Mouse (Mus musculus): Measurements from ENCODE around the gene Rnf146. TPM values are rescaled to one million over a fixed set of nuclear protein-coding genes. Genes with fewer than 3 reads are reported as not detected.
"Not testable (repeated sequence)": the region's sequence is repeated elsewhere in the genome, so short reads cannot be mapped to it uniquely, and the experiment has no call there.

Gene Rnf146
- polyA plus RNA-seq (2012; ENCODE audit: insufficient read depth, low replicate concordance) = 3.4 TPM in 1 of 2 replicates, not detected in the other

DNA sequence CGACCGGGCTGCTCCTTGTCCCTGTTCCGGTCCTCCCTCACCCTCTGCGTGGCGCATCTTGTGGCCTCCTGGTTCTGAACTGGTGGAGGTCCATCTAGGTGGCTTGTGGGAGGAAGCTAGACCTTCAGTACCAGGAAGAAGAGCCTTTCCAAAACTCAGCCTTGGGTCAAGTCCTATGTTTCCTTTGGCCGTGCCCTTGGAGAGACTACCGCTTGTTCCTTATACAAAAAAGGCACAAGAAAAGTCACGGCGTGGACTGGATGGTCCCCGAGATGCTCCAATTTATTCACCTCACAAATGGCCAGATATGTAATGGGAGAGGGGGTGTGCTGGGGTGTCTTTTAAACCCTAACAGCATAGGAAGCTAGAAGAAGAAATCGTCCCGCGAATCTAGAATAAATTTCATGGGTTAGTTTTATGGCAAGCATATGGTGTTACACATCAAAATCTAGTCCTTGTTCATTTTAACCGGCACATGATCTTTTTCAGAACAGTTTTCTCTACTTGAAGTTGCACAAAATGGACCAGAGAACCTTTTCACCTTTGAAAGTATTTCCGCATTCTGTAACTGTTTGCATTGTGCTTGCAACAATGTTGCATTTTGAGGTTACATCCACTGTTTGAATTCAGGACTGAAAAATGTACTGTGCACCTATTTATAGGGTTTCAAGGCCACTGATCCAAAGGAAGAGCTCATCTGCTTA lies at the start of gene Rnf146:
Rnf146 (minus strand) TSS at position 246 of the 704 bp plus-strand sequence.
- H3K9me3 ChIP-seq = no peaks in the 10 kb centered on the region
- peak within 1 kb of the TSS; percentile 97 for H3K4me3 ChIP-seq (replicated peaks)
- H3K27me3 ChIP-seq (replicated peaks) = no peaks in the 10 kb centered on the region
- TF ChIP-seq FLI1 (IDR thresholded peaks at IDR 0.05; ENCODE audit: low read length) (no peak), GATA1 (IDR thresholded peaks at IDR 0.05; ENCODE audit: borderline replicate concordance, low read length) (no peak)
- peaks cover 2% of the 10 kb centered on the region for H3K36me3 ChIP-seq (replicated peaks; ENCODE audit: low read length)
- peaks cover 20% of the 10 kb centered on the region for H3K4me1 ChIP-seq

DNA sequence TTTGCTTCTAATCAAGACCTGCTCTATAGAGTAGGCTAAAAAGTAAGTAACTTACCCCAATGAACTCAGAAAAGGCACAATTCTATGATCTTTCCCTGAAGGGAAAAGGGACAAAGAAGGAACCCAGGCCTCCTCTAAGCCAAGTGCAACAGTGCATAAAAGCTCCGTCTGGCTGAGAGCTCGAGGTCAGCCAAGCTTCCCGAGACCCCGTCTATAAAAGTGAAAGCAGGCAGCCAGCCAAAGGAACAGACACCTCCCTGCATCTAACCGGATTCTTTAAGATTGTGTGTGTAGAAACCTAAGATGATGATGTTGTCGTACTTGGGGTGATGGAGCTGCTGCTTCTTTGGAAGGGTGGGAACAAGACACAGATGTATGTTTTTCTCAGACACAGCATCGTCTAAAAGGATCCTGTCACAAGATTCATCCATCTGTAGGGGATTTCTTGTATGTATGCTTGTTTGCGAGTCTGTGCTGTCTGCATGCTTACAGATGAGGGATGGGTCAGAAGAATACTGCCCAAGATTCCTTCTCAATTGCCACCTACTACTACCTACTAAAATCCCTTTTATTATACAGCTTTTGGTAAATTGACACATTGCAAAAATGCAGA lies 40.5 kb upstream of the Rnf146 start:
- Histone ChIP-seq H3K9me3 (no peaks in the 10 kb centered on the region), H3K36me3 (replicated peaks; ENCODE audit: low read length) (no peaks in the 10 kb centered on the region), H3K4me3 (replicated peaks) (no peak overlapping the region), H3K4me1 (peaks cover 3% of the 10 kb centered on the region; the same call in 1 of the 2 replicates), H3K27me3 (replicated peaks) (no peaks in the 10 kb centered on the region)
- TF ChIP-seq GATA1 (IDR thresholded peaks at IDR 0.05; ENCODE audit: borderline replicate concordance, low read length) = no peak
- TF ChIP-seq FLI1 (IDR thresholded peaks at IDR 0.05; ENCODE audit: low read length) = no peak

DNA sequence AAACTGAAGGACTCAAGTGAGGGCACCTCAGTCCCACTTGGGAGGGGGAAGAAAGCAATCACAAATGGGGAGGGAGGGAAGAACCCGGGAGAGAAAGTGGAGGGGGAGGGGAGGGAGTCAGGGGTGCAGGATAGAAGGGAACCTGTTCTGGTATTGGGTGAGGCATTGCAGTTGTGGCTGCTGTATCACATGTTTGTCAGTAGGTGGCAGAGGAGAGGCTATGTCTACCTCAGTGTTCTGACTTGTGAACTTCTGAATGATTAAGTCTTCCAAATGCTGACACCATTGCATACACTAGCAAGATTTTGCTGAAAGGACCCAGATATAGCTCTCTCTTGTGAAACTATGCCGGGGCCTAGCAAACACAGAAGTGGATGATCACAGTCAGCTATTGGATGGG lies 32.6 kb upstream of the Rnf146 start:
- not testable (repeated sequence) for H3K36me3 ChIP-seq (replicated peaks; ENCODE audit: low read length); H3K27me3 ChIP-seq (replicated peaks); H3K4me1 ChIP-seq; H3K4me3 ChIP-seq (replicated peaks); H3K9me3 ChIP-seq

DNA sequence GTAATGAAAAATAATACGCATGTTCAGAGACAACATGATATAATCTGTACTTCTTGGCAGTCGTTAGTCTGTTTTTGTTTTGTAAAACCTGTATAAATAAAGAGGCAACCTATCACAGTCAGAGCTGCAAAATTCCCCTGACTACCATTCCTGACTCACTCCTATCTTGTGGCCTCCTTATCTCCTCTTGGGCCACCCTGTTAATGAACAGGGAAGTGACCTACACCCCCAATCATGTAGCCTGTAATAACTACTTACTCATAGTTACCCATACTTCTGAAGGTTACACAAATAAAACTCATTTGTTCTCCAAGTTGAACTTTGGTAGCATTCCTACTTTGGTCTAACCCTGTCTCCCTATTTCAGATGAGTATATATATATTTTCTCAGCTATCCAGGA lies 19.3 kb upstream of the Rnf146 start:
- H3K27me3 ChIP-seq (replicated peaks) = no peaks in the 10 kb centered on the region
- no peaks in the 10 kb centered on the region for H3K36me3 ChIP-seq (replicated peaks; ENCODE audit: low read length)
- no peak for TF ChIP-seq GATA1 (IDR thresholded peaks at IDR 0.05; ENCODE audit: borderline replicate concordance, low read length)
- no peak for TF ChIP-seq FLI1 (IDR thresholded peaks at IDR 0.05; ENCODE audit: low read length)
- no peak overlapping the region for H3K4me3 ChIP-seq (replicated peaks)
- H3K4me1 ChIP-seq = no peaks in the 10 kb centered on the region
- H3K9me3 ChIP-seq = peaks cover 5% of the 10 kb centered on the region; the same call in 1 of the 2 replicates

DNA sequence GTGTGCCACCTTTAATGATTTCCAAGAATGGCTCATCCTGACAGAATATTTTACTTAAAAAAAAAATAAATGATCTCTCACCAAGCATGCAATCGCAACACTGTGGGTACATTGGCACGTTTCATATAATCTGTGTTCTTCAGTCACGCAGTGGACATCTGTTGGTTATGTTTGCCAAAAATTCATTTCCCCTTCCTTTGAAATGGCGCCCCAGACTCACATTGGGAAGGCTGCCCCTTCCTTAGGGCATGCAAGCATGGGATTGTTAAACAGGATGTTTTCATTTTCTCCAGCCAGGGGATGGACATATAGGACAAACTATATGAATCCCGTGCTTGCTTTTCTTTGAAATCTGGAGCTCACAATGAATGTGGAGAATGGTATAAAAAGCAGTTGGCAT lies 11.8 kb upstream of the Rnf146 start:
- no peaks in the 10 kb centered on the region for H3K36me3 ChIP-seq (replicated peaks; ENCODE audit: low read length)
- no peaks in the 10 kb centered on the region for H3K9me3 ChIP-seq
- TF ChIP-seq FLI1 (IDR thresholded peaks at IDR 0.05; ENCODE audit: low read length) (no peak), GATA1 (IDR thresholded peaks at IDR 0.05; ENCODE audit: borderline replicate concordance, low read length) (no peak)
- H3K4me3 ChIP-seq (replicated peaks) = no peak overlapping the region
- no peaks in the 10 kb centered on the region for H3K27me3 ChIP-seq (replicated peaks)
- no peaks in the 10 kb centered on the region for H3K4me1 ChIP-seq

DNA sequence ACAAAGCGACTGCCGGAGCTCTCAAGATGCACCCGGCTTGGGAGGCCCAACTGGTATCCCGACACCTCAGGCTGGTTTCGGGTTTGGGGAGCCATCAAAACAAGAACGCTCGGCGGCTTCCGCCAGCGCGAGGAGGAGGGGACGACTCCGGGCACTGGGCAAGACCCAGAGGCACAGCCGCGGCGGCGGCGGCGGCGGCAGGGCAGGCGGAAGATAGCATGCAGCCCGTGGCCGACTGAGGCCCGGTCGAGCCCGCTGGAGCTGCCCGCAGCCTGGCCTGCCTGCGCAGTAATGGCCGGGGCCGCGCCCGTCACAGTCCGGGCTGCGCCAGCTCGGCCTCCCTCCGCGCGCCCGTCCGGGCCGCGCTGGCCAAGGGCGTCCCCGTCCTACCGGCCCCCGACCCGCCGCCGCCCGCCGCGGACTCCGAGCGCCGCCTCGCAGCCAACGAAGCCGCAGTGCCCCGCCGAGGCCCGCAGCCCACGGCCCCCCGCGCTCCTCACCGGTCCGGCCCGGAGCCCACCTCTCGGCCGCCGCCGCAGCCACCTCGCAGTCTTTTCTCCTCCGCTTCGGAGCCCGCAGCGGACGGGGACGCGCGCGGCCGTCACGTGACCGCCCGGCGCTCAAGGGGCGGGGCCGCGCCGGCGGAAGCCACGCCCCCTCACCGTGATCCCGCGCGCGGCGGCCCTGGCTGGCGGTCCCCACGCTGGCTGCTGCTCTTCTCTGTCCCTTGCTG lies 612 bp downstream of the Rnf146 start:
- H3K4me3 ChIP-seq (replicated peaks) = peak overlapping the region; percentile 97
- no peaks in the 10 kb centered on the region for H3K27me3 ChIP-seq (replicated peaks)
- H3K4me1 ChIP-seq = peaks cover 27% of the 10 kb centered on the region
- peaks cover 7% of the 10 kb centered on the region for H3K36me3 ChIP-seq (replicated peaks; ENCODE audit: low read length)
- H3K9me3 ChIP-seq = no peaks in the 10 kb centered on the region
- TF ChIP-seq FLI1 (IDR thresholded peaks at IDR 0.05; ENCODE audit: low read length) (no peak), GATA1 (IDR thresholded peaks at IDR 0.05; ENCODE audit: borderline replicate concordance, low read length) (no peak)

DNA sequence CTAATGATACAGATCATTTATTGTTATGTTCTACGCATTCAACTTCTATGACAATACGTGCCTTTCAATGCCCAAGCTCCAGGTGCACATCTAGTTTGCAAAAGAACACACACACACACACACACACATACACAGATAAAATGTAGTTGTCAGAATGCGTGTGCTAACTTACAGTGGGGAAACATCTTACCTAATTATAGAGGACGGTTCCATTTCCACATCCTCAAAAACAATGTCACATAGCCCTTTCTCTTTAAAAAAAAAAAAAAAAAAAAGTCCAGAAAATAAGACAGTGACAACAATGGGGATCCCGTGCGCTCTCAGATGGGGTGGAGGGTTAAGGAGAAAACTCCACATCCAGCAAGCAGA lies 1.2 kb downstream of the Rnf146 start:
- peak overlapping the region; percentile 97 for H3K4me3 ChIP-seq (replicated peaks)
- peaks cover 9% of the 10 kb centered on the region for H3K36me3 ChIP-seq (replicated peaks; ENCODE audit: low read length)
- TF ChIP-seq FLI1 (IDR thresholded peaks at IDR 0.05; ENCODE audit: low read length) (no peak), GATA1 (IDR thresholded peaks at IDR 0.05; ENCODE audit: borderline replicate concordance, low read length) (no peak)
- no peaks in the 10 kb centered on the region for H3K27me3 ChIP-seq (replicated peaks)
- peaks cover 32% of the 10 kb centered on the region for H3K4me1 ChIP-seq
- H3K9me3 ChIP-seq = no peaks in the 10 kb centered on the region

DNA sequence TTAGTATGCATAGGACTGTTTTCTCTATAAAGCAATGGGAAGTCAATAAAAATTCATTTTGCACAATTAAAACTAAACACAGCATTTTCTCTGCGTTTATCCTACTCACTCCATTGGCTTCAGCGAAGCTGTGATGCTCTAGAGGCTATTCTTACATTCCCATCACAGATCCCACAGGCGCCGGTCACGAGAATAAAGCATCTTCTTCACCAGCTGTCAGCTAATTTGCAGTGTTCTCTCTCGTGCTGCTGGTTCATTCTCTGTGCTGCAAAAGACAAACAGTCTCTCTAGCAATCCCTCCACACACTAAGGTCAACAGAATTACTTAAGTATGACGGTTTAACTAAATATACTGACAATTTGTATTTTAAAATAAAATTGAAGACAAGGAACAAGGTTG lies 8.1 kb downstream of the Rnf146 start:
- Histone ChIP-seq H3K27me3 (replicated peaks) (no peaks in the 10 kb centered on the region), H3K4me1 (peaks cover 43% of the 10 kb centered on the region), H3K4me3 (replicated peaks) (no peak overlapping the region), H3K36me3 (replicated peaks; ENCODE audit: low read length) (peaks cover 55% of the 10 kb centered on the region), H3K9me3 (no peaks in the 10 kb centered on the region)
- TF ChIP-seq GATA1 (IDR thresholded peaks at IDR 0.05; ENCODE audit: borderline replicate concordance, low read length) (no peak), FLI1 (IDR thresholded peaks at IDR 0.05; ENCODE audit: low read length) (no peak)

DNA sequence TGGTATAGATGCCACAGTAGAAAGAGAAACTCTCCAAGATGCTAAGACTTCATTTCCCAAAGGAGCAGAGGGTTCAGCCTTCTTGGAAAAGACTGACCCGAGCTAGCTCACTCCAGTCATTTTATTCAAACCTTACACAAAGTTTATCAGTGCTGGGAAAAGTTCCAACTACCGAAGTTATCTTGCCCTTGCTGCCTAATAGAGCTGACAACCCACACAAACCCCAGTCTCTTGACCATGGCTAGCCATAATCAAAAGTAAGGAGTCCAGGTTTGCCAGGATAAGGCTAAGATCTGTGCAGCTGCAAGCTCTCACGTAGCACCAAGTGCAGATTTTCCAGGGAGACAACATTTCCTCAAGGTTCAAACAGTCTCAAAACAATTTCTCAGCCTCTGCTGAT lies 9.7 kb downstream of the Rnf146 start:
- TF ChIP-seq GATA1 (IDR thresholded peaks at IDR 0.05; ENCODE audit: borderline replicate concordance, low read length) = no peak
- TF ChIP-seq FLI1 (IDR thresholded peaks at IDR 0.05; ENCODE audit: low read length) = no peak
- Histone ChIP-seq H3K36me3 (replicated peaks; ENCODE audit: low read length) (peaks cover 67% of the 10 kb centered on the region), H3K9me3 (no peaks in the 10 kb centered on the region), H3K27me3 (replicated peaks) (no peaks in the 10 kb centered on the region), H3K4me1 (peaks cover 40% of the 10 kb centered on the region), H3K4me3 (replicated peaks) (no peak overlapping the region)

DNA sequence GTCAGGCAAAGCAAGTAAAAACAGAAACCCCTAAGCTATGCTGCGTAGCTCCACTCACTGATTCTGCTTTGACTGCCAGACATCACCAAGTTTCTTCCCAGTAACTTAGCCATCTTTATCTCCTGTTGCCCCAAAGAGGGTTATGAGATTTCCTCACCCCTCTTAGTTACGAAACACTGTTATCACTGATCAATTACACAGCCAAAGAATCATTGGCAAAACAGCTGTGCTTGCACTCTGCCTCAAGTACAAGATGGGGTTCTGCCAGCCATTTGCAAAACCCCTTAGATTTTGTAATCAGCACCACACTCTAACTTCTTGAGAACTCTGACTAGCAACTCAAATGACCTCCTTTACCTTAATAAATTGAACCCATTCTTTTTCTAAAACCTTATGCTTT lies 10.8 kb downstream of the Rnf146 start:
- no peak overlapping the region for H3K4me3 ChIP-seq (replicated peaks)
- no peaks in the 10 kb centered on the region for H3K9me3 ChIP-seq
- H3K27me3 ChIP-seq (replicated peaks) = no peaks in the 10 kb centered on the region
- H3K36me3 ChIP-seq (replicated peaks; ENCODE audit: low read length) = peaks cover 72% of the 10 kb centered on the region
- TF ChIP-seq FLI1 (IDR thresholded peaks at IDR 0.05; ENCODE audit: low read length) (no peak), GATA1 (IDR thresholded peaks at IDR 0.05; ENCODE audit: borderline replicate concordance, low read length) (no peak)
- H3K4me1 ChIP-seq = peaks cover 28% of the 10 kb centered on the region

All from megakaryocyte, embryonic 14.5 days (primary cell).